Mouse (Mus musculus) heart, embryonic 11.5 days (tissue): ENCODE measurements around the gene Adig. TPM values are rescaled to one million over a fixed set of nuclear protein-coding genes. Genes with fewer than 3 reads are reported as not detected.

Source experiments
- ATAC-seq: fragments of 200-750 bp; cut with Nextera tagmentation; replicated peaks from 2 replicates; pipeline ENCODE4 v1.8.0; 2017; ENCODE audit warnings: moderate library complexity; ENCODE audit not compliant: insufficient number of reproducible peaks, low FRiP score, low TSS enrichment
- H3K27ac ChIP-seq: fragments of 300-500 bp; sonication (generic); 2 replicates; pipeline ENCODE4 v1.5.1; 2014; ENCODE audit warnings: mild to moderate bottlenecking, low read depth, low read length
- H3K27me3 ChIP-seq: fragments of 300-500 bp; sonication (generic); 2 replicates; pipeline ENCODE4 v1.6.1; 2014; ENCODE audit warnings: mild to moderate bottlenecking, low read length, mixed read lengths; ENCODE audit not compliant: control insufficient read depth, insufficient read depth
- H3K36me3 ChIP-seq: fragments of 300-500 bp; sonication (generic); 2 replicates; pipeline ENCODE4 v1.6.1; 2014; ENCODE audit warnings: mild to moderate bottlenecking, low read length, moderate library complexity, mixed read lengths; ENCODE audit not compliant: control insufficient read depth, insufficient read depth
- H3K4me1 ChIP-seq: fragments of 300-500 bp; sonication (generic); 2 replicates; pipeline ENCODE4 v1.6.1; 2014; ENCODE audit warnings: low read length; ENCODE audit not compliant: control insufficient read depth, insufficient read depth
- H3K4me2 ChIP-seq: fragments of 300-500 bp; sonication (generic); 2 replicates; pipeline ENCODE4 v1.6.1; 2014; ENCODE audit warnings: mild to moderate bottlenecking, moderate library complexity
- H3K4me3 ChIP-seq: fragments of 300-500 bp; sonication (generic); 2 replicates; pipeline ENCODE4 v1.5.1; 2014; ENCODE audit warnings: low read depth, low read length
- H3K9ac ChIP-seq: fragments of 300-500 bp; sonication (generic); 2 replicates; pipeline ENCODE4 v1.6.1; 2014; ENCODE audit warnings: mild to moderate bottlenecking, low read depth, low read length, moderate library complexity
- H3K9me3 ChIP-seq: fragments of 300-500 bp; sonication (generic); replicated peaks from 2 replicates; pipeline ENCODE4 v1.6.1; 2016; ENCODE audit warnings: low read length; ENCODE audit not compliant: control insufficient read depth
- WGBS: fragments of 180-500 bp; shearing (Covaris S2); extraction: QIAGEN DNeasy Blood & Tissue Kit; methylation state at CpG from one replicate; pipeline ENCODE4 v1.1.7; 2014; ENCODE audit not compliant: insufficient replicate concordance; 5-methylcytosine and 5-hydroxymethylcytosine counted together
- polyA plus RNA-seq: library from polyadenylated mRNA; unstranded; fragments of >200 nt; fragmentation: Nextera tagmentation; extraction: Ambion mirVana; gene quantifications from 2 replicates; pipeline ENCODE4 v1.2.1, GENCODE M21; 2014

Gene Adig
- polyA plus RNA-seq, 1 experiment from 2014 or later = not detected

DNA sequence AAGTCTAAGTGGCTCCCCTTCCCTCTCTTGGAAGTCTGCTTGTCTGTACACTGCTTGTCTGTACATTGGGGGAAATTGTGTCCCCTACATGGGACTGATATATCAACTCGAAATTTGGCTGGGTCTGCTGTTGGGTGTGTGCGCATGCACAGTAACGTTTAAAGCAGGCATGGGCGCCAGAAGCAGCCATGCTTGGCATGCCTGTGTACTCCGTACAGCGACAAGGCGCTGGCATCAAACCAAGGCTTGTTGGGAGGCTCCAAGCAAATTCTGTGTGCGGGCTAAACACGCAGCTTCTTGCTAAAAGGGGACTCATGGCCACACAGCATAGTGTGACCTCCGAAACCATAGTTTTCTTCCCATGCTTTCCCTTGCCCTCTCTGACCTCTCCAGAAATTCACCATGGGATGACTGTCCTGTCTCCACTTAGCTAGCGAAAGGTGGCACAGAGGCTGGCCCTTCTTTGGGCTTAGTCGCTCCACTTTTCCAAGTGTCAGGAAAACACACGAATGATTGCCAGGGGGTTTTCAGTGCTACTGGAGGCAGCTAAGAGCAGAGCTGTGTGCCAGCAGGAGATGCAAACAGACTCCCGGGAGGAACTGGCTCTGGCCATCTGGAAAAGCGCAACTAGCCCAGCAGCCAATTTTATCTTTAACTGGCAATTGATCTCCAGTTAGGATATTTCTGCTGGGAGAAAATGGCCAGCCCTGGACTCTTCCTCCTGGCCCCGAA is 21.9 kb downstream of the Adig start:
- 76% methylated on average over 16 of the region's 16 CpGs for WGBS

DNA sequence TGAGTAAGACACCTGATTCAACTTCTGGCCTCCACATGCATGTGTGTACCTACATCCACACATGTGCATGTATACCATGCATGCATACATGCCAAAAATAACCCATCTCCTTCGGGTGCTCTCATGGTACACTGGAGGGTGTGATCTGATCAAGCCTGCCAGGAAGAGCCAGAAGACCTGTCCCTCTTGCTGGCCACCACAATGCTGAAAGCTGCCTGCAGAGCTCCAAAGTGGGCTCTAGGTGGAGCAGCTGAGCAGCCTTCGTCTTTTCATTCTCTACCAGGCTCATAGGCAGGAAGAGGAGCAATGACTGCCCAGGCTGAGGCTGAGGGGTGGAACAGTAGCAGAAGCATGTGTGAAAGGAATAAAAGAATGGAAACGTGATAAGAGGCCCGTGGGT is 31.7 kb downstream of the Adig start:
- ATAC-seq = no peak
- WGBS = 2% methylated on average over 4 of the region's 4 CpGs
- Histone ChIP-seq H3K36me3 (no peaks in the 10 kb centered on the region), H3K27me3 (peaks cover 4% of the 10 kb centered on the region; the same call in 1 of the 2 replicates), H3K4me1 (no peaks in the 10 kb centered on the region), H3K9me3 (no peaks in the 10 kb centered on the region), H3K4me2 (no peak overlapping the region), H3K9ac (no peak overlapping the region), H3K4me3 (no peak overlapping the region), H3K27ac (no peak overlapping the region)

More for the DNA sequence above, 21.9 kb downstream of the Adig start:
- Histone ChIP-seq H3K4me2 (no peak overlapping the region), H3K9me3 (no peaks in the 10 kb centered on the region), H3K9ac (no peak overlapping the region), H3K4me3 (no peak overlapping the region), H3K27me3 (no peaks in the 10 kb centered on the region), H3K36me3 (no peaks in the 10 kb centered on the region), H3K4me1 (0 out of 2 replicates have a peak, but pooled peaks cover 3% of the 10 kb centered on the region), H3K27ac (no peak overlapping the region)
- ATAC-seq = no peak

- Histone ChIP-seq H3K27me3 (peaks cover 4% of the 10 kb centered on the region; the same call in 1 of the 2 replicates), H3K27ac (no peak overlapping the region), H3K4me2 (no peak overlapping the region), H3K4me1 (no peaks in the 10 kb centered on the region), H3K9me3 (no peaks in the 10 kb centered on the region), H3K9ac (no peak overlapping the region), H3K4me3 (no peak overlapping the region), H3K36me3 (no peaks in the 10 kb centered on the region)
- ATAC-seq = no peak
- WGBS = 69% methylated on average over 8 of the region's 8 CpGs
Observed at GRCm38 (mm10) chr2:158534559-158534958, 32.1 kb downstream of the Adig start.

GRCm38 (mm10) chr2:158539433-158540305 is 37.3 kb downstream of the Adig start:
- Histone ChIP-seq H3K4me1 (no peaks in the 10 kb centered on the region), H3K9me3 (no peaks in the 10 kb centered on the region), H3K4me2 (peak overlapping the region; percentile 31), H3K27me3 (peaks cover 11% of the 10 kb centered on the region; the same call in 1 of the 2 replicates), H3K9ac (no peak overlapping the region), H3K36me3 (no peaks in the 10 kb centered on the region), H3K4me3 (no peak overlapping the region), H3K27ac (no peak overlapping the region)
- no peak for ATAC-seq
- 46% methylated on average over 24 of the region's 24 CpGs for WGBS

DNA sequence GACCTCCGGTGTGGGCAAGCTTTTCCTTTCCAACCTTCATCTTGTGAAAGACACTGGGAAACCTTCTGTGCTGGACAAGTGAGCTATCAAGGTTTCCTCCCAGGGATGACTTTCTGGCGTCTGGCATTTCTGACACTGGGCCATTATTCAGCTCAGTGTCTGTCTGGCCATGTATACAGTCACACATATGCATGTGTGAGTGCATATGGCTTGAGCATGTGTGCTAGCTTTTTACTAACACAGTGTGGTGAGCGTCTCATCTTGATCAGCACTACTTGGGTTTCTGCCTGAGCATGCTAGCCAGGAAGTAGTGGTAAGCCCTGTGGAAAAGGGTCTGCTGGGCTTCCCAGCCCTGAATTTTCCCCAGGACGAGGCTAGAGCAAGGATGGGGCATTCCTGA is 38.9 kb downstream of the Adig start:
- Histone ChIP-seq H3K9me3 (no peaks in the 10 kb centered on the region), H3K4me1 (no peaks in the 10 kb centered on the region), H3K27me3 (peaks cover 11% of the 10 kb centered on the region; the same call in 1 of the 2 replicates), H3K4me2 (no peak overlapping the region), H3K27ac (no peak overlapping the region), H3K9ac (no peak overlapping the region), H3K4me3 (no peak overlapping the region), H3K36me3 (no peaks in the 10 kb centered on the region)
- no peak for ATAC-seq
- 48% methylated on average over 4 of the region's 4 CpGs for WGBS

- H3K36me3 ChIP-seq = no peaks in the 10 kb centered on the region
- H3K9ac ChIP-seq = no peak overlapping the region
- no peak for ATAC-seq
- no peak overlapping the region for H3K27ac ChIP-seq
- WGBS = 62% methylated on average over 2 of the region's 2 CpGs
- no peak overlapping the region for H3K4me2 ChIP-seq
- H3K4me3 ChIP-seq = no peak overlapping the region
- H3K27me3 ChIP-seq = peaks cover 22% of the 10 kb centered on the region
- no peaks in the 10 kb centered on the region for H3K9me3 ChIP-seq
- no peaks in the 10 kb centered on the region for H3K4me1 ChIP-seq
Observed at GRCm38 (mm10) chr2:158545266-158545665, 42.9 kb downstream of the Adig start.

DNA sequence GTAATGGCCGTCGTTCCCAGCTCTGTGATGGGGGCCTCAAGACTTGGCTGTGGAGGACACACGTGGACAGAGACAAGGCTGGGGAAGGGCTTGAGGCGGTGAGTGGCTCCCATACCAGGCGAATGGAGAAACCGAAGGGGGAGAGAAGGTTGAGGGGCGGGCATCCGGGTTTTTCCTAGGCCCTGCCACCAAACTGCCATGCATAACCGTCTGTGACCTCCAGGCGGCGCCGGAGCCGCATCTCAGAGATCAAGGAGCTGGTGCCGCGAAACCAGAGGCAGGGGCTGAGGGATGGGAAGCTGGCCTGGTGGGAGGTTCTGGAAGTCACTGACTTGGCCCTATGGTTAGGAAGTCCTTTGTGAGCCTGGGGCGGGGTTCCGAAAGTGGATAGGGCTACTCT is 44.3 kb downstream of the Adig start:
- H3K4me1 ChIP-seq = no peaks in the 10 kb centered on the region
- peaks cover 32% of the 10 kb centered on the region for H3K27me3 ChIP-seq
- H3K36me3 ChIP-seq = no peaks in the 10 kb centered on the region
- H3K4me2 ChIP-seq = peak overlapping the region; percentile 43
- H3K27ac ChIP-seq = no peak overlapping the region
- no peaks in the 10 kb centered on the region for H3K9me3 ChIP-seq
- peak overlapping the region; percentile 34; the same call in 1 of the 2 replicates for H3K9ac ChIP-seq
- no peak overlapping the region for H3K4me3 ChIP-seq
- 7% methylated on average over 17 of the region's 17 CpGs for WGBS
- no peak for ATAC-seq

- Histone ChIP-seq H3K27ac (no peak overlapping the region), H3K36me3 (no peaks in the 10 kb centered on the region), H3K4me2 (no peak overlapping the region), H3K27me3 (peaks cover 51% of the 10 kb centered on the region), H3K9me3 (no peaks in the 10 kb centered on the region), H3K4me1 (no peaks in the 10 kb centered on the region), H3K9ac (no peak overlapping the region), H3K4me3 (no peak overlapping the region)
- 4% methylated on average over 3 of the region's 3 CpGs for WGBS
- ATAC-seq = no peak
Observed at GRCm38 (mm10) chr2:158550067-158550466, 47.7 kb downstream of the Adig start.
